Mouse (Mus musculus) E14TG2a.4 (cell line): ENCODE results near the gene Bfsp2.

Experiments used
- CTCF ChIP-seq: conservative IDR thresholded peaks from 2 replicates; pipeline ENCODE4 v1.5.1; 2014; ENCODE audit warnings: low read length
- NANOG ChIP-seq: IDR thresholded peaks from 2 replicates; pipeline ENCODE4 v1.6.1; 2014; ENCODE audit warnings: borderline replicate concordance, low read length, mixed read lengths
- POU5F1 ChIP-seq: IDR thresholded peaks from 2 replicates; pipeline ENCODE4 v1.6.1; 2014; ENCODE audit warnings: low read length, borderline replicate concordance

DNA sequence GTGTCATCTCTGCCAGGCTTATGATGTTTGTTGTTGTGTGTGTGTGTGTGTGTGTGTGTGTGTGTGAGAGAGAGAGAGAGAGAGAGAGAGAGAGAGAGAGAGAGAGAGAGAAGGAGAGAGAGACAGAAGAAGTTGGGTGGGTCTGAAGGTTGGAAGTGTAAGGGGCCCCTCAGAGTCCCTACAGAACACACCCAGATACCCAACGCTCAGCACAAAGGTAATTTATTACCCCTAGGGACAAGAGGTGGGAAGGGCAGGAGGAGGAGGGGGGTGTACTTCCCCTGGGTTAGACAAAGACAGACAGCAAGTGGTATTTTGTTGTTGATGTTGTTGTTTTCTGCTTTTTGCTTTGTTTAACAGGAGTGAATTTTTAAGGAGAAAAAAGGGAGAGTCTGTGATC lies 94.6 kb downstream of the Bfsp2 start:
- no peak for TF ChIP-seq CTCF
- TF ChIP-seq NANOG: no peak
- no peak for TF ChIP-seq POU5F1
